Mouse (Mus musculus) C3H10T1/2 (cell line): ENCODE data around the gene Col6a4. TPM values are rescaled to one million over a fixed set of nuclear protein-coding genes. Genes with fewer than 3 reads are reported as not detected.

Experiments
- polyA plus RNA-seq, 2 experiments: library from polyadenylated mRNA; unstranded; fragments of >200 nt; fragmentation: generic; extraction: Trizol; gene quantifications; one replicate each; pipeline ENCODE4 v1.2.1; 2012; ENCODE audit warnings: missing spikeins in 2 of 2

Gene Col6a4
- under 1 TPM; 0.06 TPM for polyA plus RNA-seq

GRCm38 (mm10) chr9:106096683-106097082, at the start of gene Col6a4:
TSS of gene Col6a4 (minus strand) at chr9:106096783.

GRCm38 (mm10) chr9:105960533-105960932, 136.1 kb downstream of the Col6a4 start, which contains the start of gene Col6a5:
TSS of gene Col6a5 (minus strand) at chr9:105960643.

Other genes with a start within 250 kb of the Col6a4 start
- gene Col6a5, start 136.1 kb downstream of the Col6a4 start, polyA plus RNA-seq: not detected
- gene Glyctk, start 61.4 kb upstream of the Col6a4 start, polyA plus RNA-seq: 1 to 10 TPM in 1 of 2 experiments, under 1 TPM in 1; 0.71 to 1.6 TPM
- 10 to 100 TPM in 1 of 2 experiments, 1 to 10 TPM in 1; 8.1 to 38.8 TPM for gene Wdr82, start 74.1 kb upstream of the Col6a4 start, polyA plus RNA-seq
- gene Ppm1m, start 103.0 kb upstream of the Col6a4 start, polyA plus RNA-seq: 10 to 100 TPM; 39.9 to 40.6 TPM
- 10 to 100 TPM; 51.5 to 59.3 TPM for gene Twf2, start 106.3 kb upstream of the Col6a4 start, polyA plus RNA-seq
- not detected for gene Tlr9, start 125.8 kb upstream of the Col6a4 start, polyA plus RNA-seq
- 10 to 100 TPM; 17.3 to 67.5 TPM for gene Alas1, start 151.9 kb upstream of the Col6a4 start, polyA plus RNA-seq
- 10 to 100 TPM; 16.9 to 35.1 TPM for gene Poc1a, start 184.3 kb upstream of the Col6a4 start, polyA plus RNA-seq